Mouse (Mus musculus) midbrain, postnatal 0 days (tissue): ENCODE measurements around the gene Zbtb7a. TPM values are rescaled to one million over a fixed set of nuclear protein-coding genes. Genes with fewer than 3 reads are reported as not detected.

Experiments
- ATAC-seq: fragments of 200-750 bp; cut with Nextera tagmentation; 2 replicates; pipeline ENCODE4 v1.8.0; 2017; ENCODE audit warnings: moderate number of reproducible peaks, mild to moderate bottlenecking, moderate TSS enrichment, moderate library complexity; ENCODE audit not compliant: low FRiP score
- DNase-seq: peaks from one replicate; pipeline ENCODE4 v3.0.0-alpha.2; 2015; ENCODE audit warnings: low spot score
- H3K27ac ChIP-seq: fragments of 300-500 bp; sonication (generic); 2 replicates; pipeline ENCODE4 v1.5.1; 2014; ENCODE audit warnings: low read depth, mild to moderate bottlenecking, low read length, mixed read lengths
- H3K27me3 ChIP-seq: fragments of 300-500 bp; sonication (generic); 2 replicates; pipeline ENCODE4 v1.6.1; 2014; ENCODE audit warnings: low read length, control low read depth, mixed read lengths; ENCODE audit not compliant: insufficient read depth
- H3K36me3 ChIP-seq: fragments of 300-500 bp; sonication (generic); 2 replicates; pipeline ENCODE4 v1.6.1; 2014; ENCODE audit warnings: low read length, control low read depth, mixed read lengths; ENCODE audit not compliant: insufficient read depth
- H3K4me1 ChIP-seq: fragments of 300-500 bp; sonication (generic); 2 replicates; pipeline ENCODE4 v1.6.1; 2014; ENCODE audit warnings: mild to moderate bottlenecking, control low read depth, antibody characterized with exemption, low read length, mixed read lengths; ENCODE audit not compliant: insufficient read depth
- H3K4me2 ChIP-seq: fragments of 300-500 bp; sonication (generic); 2 replicates; pipeline ENCODE4 v1.6.1; 2014; ENCODE audit warnings: low read depth, mild to moderate bottlenecking, low read length, mixed read lengths; ENCODE audit not compliant: poor library complexity, severe bottlenecking
- H3K4me3 ChIP-seq: fragments of 300-500 bp; sonication (generic); 2 replicates; pipeline ENCODE4 v1.5.1; 2014; ENCODE audit warnings: low read depth, mild to moderate bottlenecking, low read length, moderate library complexity
- H3K9ac ChIP-seq: fragments of 300-500 bp; sonication (generic); replicated peaks from 2 replicates; pipeline ENCODE4 v1.6.1; 2014; ENCODE audit warnings: mild to moderate bottlenecking, low read length, moderate library complexity, mixed read lengths; ENCODE audit not compliant: poor library complexity, severe bottlenecking
- H3K9me3 ChIP-seq: fragments of 300-500 bp; sonication (generic); 2 replicates; pipeline ENCODE4 v1.6.1; 2016; ENCODE audit warnings: low read length, control low read depth
- CTCF ChIP-seq: IDR thresholded peaks from 2 replicates; pipeline ENCODE4 v1.5.1; 2016; ENCODE audit warnings: antibody characterized with exemption, mild to moderate bottlenecking
- WGBS: fragments of 180-500 bp; shearing (Covaris S2); extraction: QIAGEN DNeasy Blood & Tissue Kit; methylation state at CpG from one replicate; pipeline ENCODE4 v1.1.7; 2014; 5-methylcytosine and 5-hydroxymethylcytosine counted together
- microRNA-seq: library from miRNA; unstranded; fragments of <30 nt; microRNA quantifications from one replicate; pipeline ENCODE4, GENCODE M21; 2016; ENCODE audit warnings: borderline number of aligned reads
- polyA plus RNA-seq: library from polyadenylated mRNA; unstranded; fragments of >200 nt; fragmentation: Nextera tagmentation; extraction: Ambion mirVana; gene quantifications from 2 replicates; pipeline ENCODE4 v1.2.1, GENCODE M21; 2015
- total RNA-seq: library from RNA; depleted of rRNA; stranded (reverse); fragments of >200 nt; gene quantifications from 2 replicates; pipeline ENCODE4 v1.2.3, GENCODE M21; 2014; rRNA removed

Gene Zbtb7a
- total and polyA plus RNA-seq, 2 experiments from 2014 or later: 18.0 to 29.5 TPM

GRCm38 (mm10) chr10:81197305-81197704 is 62.3 kb downstream of the Zbtb7a start:
- DNase-seq: no peak
- ATAC-seq: no peak
- WGBS: 58% methylated on average over 6 of the region's 6 CpGs
- no peak overlapping the region for H3K9ac ChIP-seq
- H3K27ac ChIP-seq: no peak overlapping the region
- H3K4me1 ChIP-seq: no peaks in the 10 kb centered on the region
- no peaks in the 10 kb centered on the region for H3K36me3 ChIP-seq
- no peak overlapping the region for H3K4me3 ChIP-seq
- H3K4me2 ChIP-seq: no peak overlapping the region
- H3K27me3 ChIP-seq: peaks cover 17% of the 10 kb centered on the region
- no peak for TF ChIP-seq CTCF
- H3K9me3 ChIP-seq: no peaks in the 10 kb centered on the region

- Histone ChIP-seq H3K27ac (no peak overlapping the region), H3K4me3 (no peak overlapping the region), H3K27me3 (peaks cover 17% of the 10 kb centered on the region), H3K9ac (no peak overlapping the region), H3K9me3 (no peaks in the 10 kb centered on the region), H3K4me2 (no peak overlapping the region), H3K36me3 (no peaks in the 10 kb centered on the region), H3K4me1 (no peaks in the 10 kb centered on the region)
- TF ChIP-seq CTCF: peak; percentile 89
- ATAC-seq (no peak), DNase-seq (peak; percentile 75)
- under 1% methylated on average over 9 of the region's 9 CpGs for WGBS
These were observed 63.2 kb downstream of the Zbtb7a start for GRCm38 (mm10) chr10:81198230-81198629.

- Histone ChIP-seq H3K36me3 (no peaks in the 10 kb centered on the region), H3K9ac (no peak overlapping the region), H3K27ac (no peak overlapping the region), H3K4me3 (no peak overlapping the region), H3K27me3 (peaks cover 17% of the 10 kb centered on the region), H3K4me1 (no peaks in the 10 kb centered on the region), H3K4me2 (no peak overlapping the region), H3K9me3 (no peaks in the 10 kb centered on the region)
- WGBS: 80% methylated on average over 6 of the region's 6 CpGs
- DNase-seq (no peak), ATAC-seq (no peak)
- TF ChIP-seq CTCF: no peak
These were observed 64.0 kb downstream of the Zbtb7a start for GRCm38 (mm10) chr10:81198990-81199389.

DNA sequence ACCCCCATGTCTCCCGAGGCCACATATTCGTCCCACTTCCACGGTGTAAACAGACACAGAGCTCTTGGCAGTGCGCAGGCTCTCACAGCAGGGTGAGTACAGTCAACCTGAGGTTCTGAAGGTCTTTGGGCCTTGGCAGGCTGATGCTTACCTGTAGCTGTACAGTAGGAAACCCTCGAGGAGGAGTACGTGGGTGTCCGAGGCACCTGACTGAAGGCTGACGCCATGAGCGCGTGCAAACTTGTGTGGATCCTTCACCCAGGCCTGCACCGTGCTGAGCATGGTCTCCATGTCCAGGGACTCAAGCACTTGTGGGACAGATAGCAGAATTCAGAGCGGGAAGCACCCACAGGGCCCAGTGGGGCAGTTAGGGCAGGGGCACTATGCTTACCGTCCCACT is 65.1 kb downstream of the Zbtb7a start:
- 87% methylated on average over 13 of the region's 13 CpGs for WGBS
- Histone ChIP-seq H3K4me2 (no peak overlapping the region), H3K9ac (no peak overlapping the region), H3K27ac (no peak overlapping the region), H3K9me3 (no peaks in the 10 kb centered on the region), H3K36me3 (0 out of 2 replicates have a peak, but pooled peaks cover 10% of the 10 kb centered on the region), H3K4me3 (no peak overlapping the region), H3K27me3 (peaks cover 14% of the 10 kb centered on the region), H3K4me1 (no peaks in the 10 kb centered on the region)
- no peak for TF ChIP-seq CTCF
- no peak for ATAC-seq
- no peak for DNase-seq

GRCm38 (mm10) chr10:81200605-81201287 is 65.7 kb downstream of the Zbtb7a start:
- Histone ChIP-seq H3K9me3 (no peaks in the 10 kb centered on the region), H3K4me2 (no peak overlapping the region), H3K27ac (no peak overlapping the region), H3K36me3 (0 out of 2 replicates have a peak, but pooled peaks cover 11% of the 10 kb centered on the region), H3K4me1 (no peaks in the 10 kb centered on the region), H3K4me3 (no peak overlapping the region), H3K27me3 (peaks cover 8% of the 10 kb centered on the region; the same call in 1 of the 2 replicates), H3K9ac (no peak overlapping the region)
- DNase-seq: no peak
- ATAC-seq: no peak
- no peak for TF ChIP-seq CTCF
- whole genome bisulfite sequencing: 81% methylated on average over 20 of the region's 20 CpGs

DNA sequence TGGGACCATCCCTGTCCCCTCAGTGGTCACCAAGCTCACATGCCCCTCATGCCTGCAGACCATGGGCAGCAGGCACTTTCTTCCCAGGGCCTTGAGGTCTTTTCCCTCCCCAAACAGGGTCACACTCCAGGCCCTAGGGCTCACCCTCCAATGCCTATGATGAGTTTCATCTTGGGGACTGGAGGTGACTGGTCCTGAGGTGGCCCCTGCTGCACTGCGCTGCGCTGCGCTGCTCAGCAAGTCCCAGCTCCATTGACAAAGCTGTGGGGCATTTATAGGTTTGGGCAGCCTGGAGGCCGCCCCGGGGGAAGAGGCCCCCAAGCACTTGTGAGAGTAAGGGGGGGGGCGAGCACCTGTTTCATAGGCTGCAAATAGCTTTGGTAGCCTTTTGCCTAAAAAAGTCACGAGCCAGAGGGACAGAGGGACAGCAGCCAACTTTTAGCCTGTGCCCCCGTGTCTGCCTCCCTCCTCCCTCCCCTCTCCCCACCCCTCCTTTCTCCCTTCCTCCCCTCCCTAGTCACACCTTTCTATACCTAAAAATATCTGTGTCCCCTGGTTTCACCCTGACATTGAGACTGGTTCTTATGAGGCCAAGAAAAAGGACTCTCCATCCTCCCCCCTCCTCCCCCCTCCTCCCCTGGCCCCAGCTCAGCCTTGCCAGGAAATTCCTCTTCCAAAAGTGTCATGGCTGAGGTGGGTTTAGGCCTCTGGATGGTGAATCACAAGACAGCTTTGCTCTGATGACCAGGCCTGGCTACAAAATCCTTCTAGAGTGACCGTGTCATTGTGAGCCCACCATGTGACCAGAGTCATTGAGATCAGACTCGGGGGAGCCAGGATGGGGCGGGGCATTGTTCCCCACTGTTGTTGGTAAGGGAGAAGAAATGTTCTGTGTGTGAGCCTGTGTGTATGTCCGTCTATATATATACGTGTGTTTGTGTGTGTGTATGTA is 67.1 kb downstream of the Zbtb7a start, which contains the start of gene Nmrk2:
Gene Nmrk2, minus strand, starts transcription at position 245 of the 952 bp plus-strand sequence.
- H3K4me2 ChIP-seq: no peak within 1 kb of the TSS
- DNase-seq: no peak

More for the DNA sequence above, 67.1 kb downstream of the Zbtb7a start, which contains the start of gene Nmrk2:
- no peak for ATAC-seq
- no peak within 1 kb of the TSS for H3K4me3 ChIP-seq
- 54% methylated on average over 13 of the region's 13 CpGs for WGBS
- no peaks in the 10 kb centered on the region for H3K9me3 ChIP-seq
- no peak within 1 kb of the TSS for H3K27ac ChIP-seq
- no peaks in the 10 kb centered on the region for H3K4me1 ChIP-seq
- H3K27me3 ChIP-seq: no peaks in the 10 kb centered on the region
- H3K9ac ChIP-seq: no peak within 1 kb of the TSS
- H3K36me3 ChIP-seq: peaks cover 17% of the 10 kb centered on the region
- TF ChIP-seq CTCF: no peak

Small RNAs within 50 kb of the gene (microRNA-seq; reads per million reads assigned to microRNA genes)
- not detected for gene Mir5615-1
- not detected for gene Mir5615-2

Other genes starting within 250 kb of the Zbtb7a start
Only the 30 nearest of the 31 such genes appear.
- 153 and 267 TPM in 2 replicates for gene Timm13, start 234.3 kb upstream of the Zbtb7a start, total RNA-seq
- 362 and 384 TPM in 2 replicates for gene Timm13, start 234.3 kb upstream of the Zbtb7a start, polyA plus RNA-seq
- gene Lmnb2, start 217.0 kb upstream of the Zbtb7a start, total RNA-seq: 40.2 and 47.3 TPM in 2 replicates
- gene Lmnb2, start 217.0 kb upstream of the Zbtb7a start, polyA plus RNA-seq: 22.6 and 22.7 TPM in 2 replicates
- gene Gadd45b, start 205.1 kb upstream of the Zbtb7a start, total RNA-seq: 3.5 and 7.3 TPM in 2 replicates
- 5.0 and 6.4 TPM in 2 replicates for gene Gadd45b, start 205.1 kb upstream of the Zbtb7a start, polyA plus RNA-seq
- 27.6 and 40.7 TPM in 2 replicates for gene Gng7, start 120.3 kb upstream of the Zbtb7a start, total RNA-seq
- 29.5 and 29.9 TPM in 2 replicates for gene Gng7, start 120.3 kb upstream of the Zbtb7a start, polyA plus RNA-seq
- 104 and 119 TPM in 2 replicates for gene Diras1, start 109.6 kb upstream of the Zbtb7a start, total RNA-seq
- gene Diras1, start 109.6 kb upstream of the Zbtb7a start, polyA plus RNA-seq: 95.2 and 98.3 TPM in 2 replicates
- gene Slc39a3, start 97.8 kb upstream of the Zbtb7a start, total RNA-seq: 115 and 122 TPM in 2 replicates
- 50.2 and 54.7 TPM in 2 replicates for gene Slc39a3, start 97.8 kb upstream of the Zbtb7a start, polyA plus RNA-seq
- gene Sgta, start 75.0 kb upstream of the Zbtb7a start, total RNA-seq: 216 and 236 TPM in 2 replicates
- gene Sgta, start 75.0 kb upstream of the Zbtb7a start, polyA plus RNA-seq: 325 and 348 TPM in 2 replicates
- 59.9 and 67.1 TPM in 2 replicates for gene Thop1, start 65.2 kb upstream of the Zbtb7a start, total RNA-seq
- 35.2 and 35.8 TPM in 2 replicates for gene Thop1, start 65.2 kb upstream of the Zbtb7a start, polyA plus RNA-seq
- 0.28 and 1.6 TPM in 2 replicates for gene Creb3l3, start 36.3 kb upstream of the Zbtb7a start, total RNA-seq
- gene Creb3l3, start 36.3 kb upstream of the Zbtb7a start, polyA plus RNA-seq: 0.62 and 0.81 TPM in 2 replicates
- 256 and 261 TPM in 2 replicates for gene Map2k2, start 29.3 kb upstream of the Zbtb7a start, total RNA-seq
- gene Map2k2, start 29.3 kb upstream of the Zbtb7a start, polyA plus RNA-seq: 210 and 218 TPM in 2 replicates
- 31.2 and 38.0 TPM in 2 replicates for gene Pias4, start 32.7 kb downstream of the Zbtb7a start, total RNA-seq
- 30.1 and 31.3 TPM in 2 replicates for gene Pias4, start 32.7 kb downstream of the Zbtb7a start, polyA plus RNA-seq
- 2,062 and 2,304 TPM in 2 replicates for gene Eef2, start 41.4 kb downstream of the Zbtb7a start, total RNA-seq
- gene Eef2, start 41.4 kb downstream of the Zbtb7a start, polyA plus RNA-seq: 440 and 459 TPM in 2 replicates
- 56.7 and 88.8 TPM in 2 replicates for gene Dapk3, start 47.8 kb downstream of the Zbtb7a start, total RNA-seq
- 59.1 and 60.9 TPM in 2 replicates for gene Dapk3, start 47.8 kb downstream of the Zbtb7a start, polyA plus RNA-seq
- gene 4930442H23Rik, start 48.6 kb downstream of the Zbtb7a start, total RNA-seq: not detected in 2 replicates
- not detected in 2 replicates for gene 4930442H23Rik, start 48.6 kb downstream of the Zbtb7a start, polyA plus RNA-seq
- gene Nmrk2, start 66.8 kb downstream of the Zbtb7a start, total RNA-seq: not detected in 2 replicates
- 0.14 TPM in 1 of 2 replicates, not detected in the other for gene Nmrk2, start 66.8 kb downstream of the Zbtb7a start, polyA plus RNA-seq
- gene Atcay, start 95.6 kb downstream of the Zbtb7a start, total RNA-seq: 195 and 200 TPM in 2 replicates
- gene Atcay, start 95.6 kb downstream of the Zbtb7a start, polyA plus RNA-seq: 91.4 and 94.1 TPM in 2 replicates
- 61.3 and 70.2 TPM in 2 replicates for gene Zfr2, start 97.9 kb downstream of the Zbtb7a start, total RNA-seq
- gene Zfr2, start 97.9 kb downstream of the Zbtb7a start, polyA plus RNA-seq: 24.9 and 25.3 TPM in 2 replicates
- gene Matk, start 117.7 kb downstream of the Zbtb7a start, total RNA-seq: 110 and 114 TPM in 2 replicates
- gene Matk, start 117.7 kb downstream of the Zbtb7a start, polyA plus RNA-seq: 96.9 and 108 TPM in 2 replicates
- gene Mrpl54, start 131.7 kb downstream of the Zbtb7a start, total RNA-seq: 145 and 164 TPM in 2 replicates
- gene Mrpl54, start 131.7 kb downstream of the Zbtb7a start, polyA plus RNA-seq: 162 and 179 TPM in 2 replicates
- gene Apba3, start 131.7 kb downstream of the Zbtb7a start, total RNA-seq: 45.0 and 64.8 TPM in 2 replicates
- 25.0 and 25.2 TPM in 2 replicates for gene Apba3, start 131.7 kb downstream of the Zbtb7a start, polyA plus RNA-seq
- 6.5 and 9.2 TPM in 2 replicates for gene Tjp3, start 156.4 kb downstream of the Zbtb7a start, total RNA-seq
- 5.1 and 6.3 TPM in 2 replicates for gene Tjp3, start 156.4 kb downstream of the Zbtb7a start, polyA plus RNA-seq
- 248 and 256 TPM in 2 replicates for gene Pip5k1c, start 157.7 kb downstream of the Zbtb7a start, total RNA-seq
- 125 and 129 TPM in 2 replicates for gene Pip5k1c, start 157.7 kb downstream of the Zbtb7a start, polyA plus RNA-seq
- 19.5 and 22.7 TPM in 2 replicates for gene Cactin, start 185.9 kb downstream of the Zbtb7a start, total RNA-seq
- 18.4 and 20.2 TPM in 2 replicates for gene Cactin, start 185.9 kb downstream of the Zbtb7a start, polyA plus RNA-seq
- 4.3 and 7.0 TPM in 2 replicates for gene Tbxa2r, start 193.5 kb downstream of the Zbtb7a start, total RNA-seq
- 3.8 and 4.7 TPM in 2 replicates for gene Tbxa2r, start 193.5 kb downstream of the Zbtb7a start, polyA plus RNA-seq
- 0.09 and 0.16 TPM in 2 replicates for gene Gipc3, start 208.0 kb downstream of the Zbtb7a start, total RNA-seq
- gene Gipc3, start 208.0 kb downstream of the Zbtb7a start, polyA plus RNA-seq: not detected in 2 replicates
- gene Hmg20b, start 215.3 kb downstream of the Zbtb7a start, total RNA-seq: 9.6 and 12.6 TPM in 2 replicates
- gene Hmg20b, start 215.3 kb downstream of the Zbtb7a start, polyA plus RNA-seq: 23.4 and 24.5 TPM in 2 replicates
- 31.9 and 40.6 TPM in 2 replicates for gene Mfsd12, start 222.3 kb downstream of the Zbtb7a start, total RNA-seq
- 13.6 and 15.4 TPM in 2 replicates for gene Mfsd12, start 222.3 kb downstream of the Zbtb7a start, polyA plus RNA-seq
- gene 4930404N11Rik, start 230.6 kb downstream of the Zbtb7a start, total RNA-seq: 1.4 TPM in 1 of 2 replicates, not detected in the other
- gene 4930404N11Rik, start 230.6 kb downstream of the Zbtb7a start, polyA plus RNA-seq: 0.47 and 0.54 TPM in 2 replicates
- 92.6 and 98.3 TPM in 2 replicates for gene Fzr1, start 243.3 kb downstream of the Zbtb7a start, total RNA-seq
- 147 and 149 TPM in 2 replicates for gene Fzr1, start 243.3 kb downstream of the Zbtb7a start, polyA plus RNA-seq
- gene Dohh, start 249.2 kb downstream of the Zbtb7a start, total RNA-seq: 120 and 132 TPM in 2 replicates
- 95.8 and 115 TPM in 2 replicates for gene Dohh, start 249.2 kb downstream of the Zbtb7a start, polyA plus RNA-seq